Mouse (Mus musculus) stomach, postnatal 0 days (tissue): ENCODE data around the gene 2810408A11Rik.

ENCODE experiments used
- CTCF ChIP-seq: IDR thresholded peaks from 2 replicates; pipeline ENCODE4 v1.5.1; 2016; ENCODE audit warnings: antibody characterized with exemption, low read depth, mild to moderate bottlenecking, moderate library complexity
- EP300 ChIP-seq: optimal IDR thresholded peaks from 2 replicates; pipeline ENCODE3; 2016; ENCODE audit warnings: antibody characterized with exemption

DNA sequence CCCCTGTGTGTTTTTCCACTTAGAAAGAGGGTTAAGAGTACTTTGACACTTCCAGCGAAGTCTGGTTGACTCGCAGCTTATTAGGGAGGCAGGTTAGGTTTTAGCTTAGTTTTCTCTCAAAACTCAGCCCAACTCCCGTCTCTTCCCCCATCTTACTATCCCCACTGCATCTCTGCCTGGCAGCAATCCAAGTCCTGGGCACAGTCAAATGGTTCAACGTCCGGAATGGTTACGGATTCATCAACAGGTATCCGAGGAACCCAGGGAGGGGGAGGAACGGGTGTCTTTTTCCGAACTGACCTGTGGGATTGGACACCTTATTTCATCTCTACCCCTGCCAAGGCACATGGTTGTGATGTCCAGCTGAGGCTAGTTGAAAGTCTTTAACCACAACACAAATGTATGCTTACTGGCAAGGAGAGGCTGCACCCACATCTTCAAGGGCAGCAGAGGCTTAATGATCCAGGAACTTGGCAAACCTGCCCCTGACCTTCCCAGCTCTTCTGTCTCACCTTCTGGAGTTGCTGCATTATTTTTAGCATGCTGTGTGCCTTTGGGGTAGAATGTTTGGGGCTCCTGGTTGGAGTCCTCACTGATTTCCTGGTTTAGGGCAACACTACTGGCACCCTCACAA, 36.0 kb upstream of the 2810408A11Rik start:
- TF ChIP-seq CTCF (no peak), EP300 (no peak)
